Mouse (Mus musculus) Patski (cell line): ENCODE measurements around the gene Sh2d1b1. TPM values are rescaled to one million over a fixed set of nuclear protein-coding genes. Genes with fewer than 3 reads are reported as not detected.

Source experiments
- ATAC-seq: fragments of 100-300 bp; one replicate; pipeline ENCODE4 v1.8.0; 2021
- CTCF ChIA-PET: fragments of 350-600 bp; sonication (Branson Sonifier 250); formaldehyde crosslinking; loops from one replicate; lab custom pipeline; 2022; ENCODE audit warnings: inconsistent platforms; lab: Charles Lee
- POLR2A ChIA-PET: fragments of 350-600 bp; sonication (Branson Sonifier 250); formaldehyde crosslinking; loops from one replicate; lab custom pipeline; 2022; ENCODE audit warnings: antibody characterized with exemption, inconsistent platforms; lab: Charles Lee
- DNase-seq: peaks from one replicate; pipeline ENCODE4 v3.0.0-alpha.2; 2011; ENCODE audit warnings: low read depth, low spot score
- H3K27me3 ChIP-seq: fragments of 371-371 bp; one replicate; pipeline ENCODE4 v1.5.1; 2021
- CTCF ChIP-seq: fragments of 100-300 bp; IDR thresholded peaks from one replicate; pipeline ENCODE4 v1.5.1; 2021
- in situ Hi-C: fragments of 300-500 bp; cut with MboI; formaldehyde crosslinking; loops from 3 replicates; pipeline ENCODE4 v1.11.1; 2018; ENCODE audit warnings: low pct_unique_long_range_greater_than_20kb, mixed read lengths
- polyA plus RNA-seq: library from polyadenylated mRNA; unstranded; gene quantifications from one replicate; pipeline ENCODE4 v1.2.3, GENCODE M21; 2021

Gene Sh2d1b1
- polyA plus RNA-seq, 1 experiment from 2014 or later: 0.09 TPM

GRCm38 (mm10) chr1:170293257-170293656 lies 16.1 kb downstream of the Sh2d1b1 start:
- in situ Hi-C loops: loop anchor here (5.0 kb wide), 1 partner anchor 314 kb away; no protein-coding TSS in a partner anchor
- CTCF ChIA-PET: interaction anchor here (0.9 to 6.6 kb wide), 12 partner anchors 19 to 347 kb away, joined by 3 to 70 read pairs (median 4); no protein-coding TSS in a partner anchor

GRCm38 (mm10) chr1:170294786-170295570 lies 17.9 kb downstream of the Sh2d1b1 start:
- CTCF ChIA-PET: interaction anchor here (1.0 to 6.6 kb wide), 3 partner anchors 285 to 338 kb away, joined by 3 to 70 read pairs (median 4); no protein-coding TSS in a partner anchor
- peaks cover 10% of the 10 kb centered on the region for H3K27me3 ChIP-seq
- in situ Hi-C loops: loop anchor here (5.0 kb wide), 1 partner anchor 312 kb away; no protein-coding TSS in a partner anchor
- TF ChIP-seq CTCF: no peak
- DNase-seq: no peak
- no peak for ATAC-seq
- POLR2A ChIA-PET: no interaction called here

More at GRCm38 (mm10) chr1:170293257-170293656, 16.1 kb downstream of the Sh2d1b1 start:
- peaks cover 27% of the 10 kb centered on the region for H3K27me3 ChIP-seq
- POLR2A ChIA-PET: interaction anchor here (0.9 kb wide), 1 partner anchor 10 kb away, joined by 3 read pairs; no protein-coding TSS in a partner anchor
- no peak for TF ChIP-seq CTCF
- DNase-seq (no peak), ATAC-seq (no peak)

GRCm38 (mm10) chr1:170299496-170299895 lies 22.4 kb downstream of the Sh2d1b1 start:
- H3K27me3 ChIP-seq: no peaks in the 10 kb centered on the region
- in situ Hi-C loops: no loop called here
- no peak for DNase-seq
- no peak for TF ChIP-seq CTCF
- POLR2A ChIA-PET: no interaction called here
- CTCF ChIA-PET: interaction anchor here (1.7 kb wide), 1 partner anchor 314 kb away, joined by 7 read pairs; no protein-coding TSS in a partner anchor
- no peak for ATAC-seq

- in situ Hi-C loops: no loop called here
- DNase-seq (no peak), ATAC-seq (no peak)
- no peaks in the 10 kb centered on the region for H3K27me3 ChIP-seq
- ChIA-PET CTCF (interaction anchor here (1.1 kb wide), 1 partner anchor 311 kb away, joined by 3 read pairs; no protein-coding TSS in a partner anchor), POLR2A (no interaction called here)
- TF ChIP-seq CTCF: no peak
Observed at GRCm38 (mm10) chr1:170301686-170302085, 24.6 kb downstream of the Sh2d1b1 start.

GRCm38 (mm10) chr1:170302456-170302855 lies 25.3 kb downstream of the Sh2d1b1 start:
- in situ Hi-C loops: no loop called here
- no peak for DNase-seq
- CTCF ChIA-PET: interaction anchor here (1.1 kb wide), 1 partner anchor 310 kb away, joined by 3 read pairs; no protein-coding TSS in a partner anchor
- no peaks in the 10 kb centered on the region for H3K27me3 ChIP-seq
- POLR2A ChIA-PET: no interaction called here
- TF ChIP-seq CTCF: no peak
- no peak for ATAC-seq

- H3K27me3 ChIP-seq: no peaks in the 10 kb centered on the region
- ChIA-PET CTCF (no interaction called here), POLR2A (interaction anchor here (1.1 kb wide), 1 partner anchor 10 kb away, joined by 3 read pairs; no protein-coding TSS in a partner anchor)
- DNase-seq (no peak), ATAC-seq (no peak)
- in situ Hi-C loops: no loop called here
- no peak for TF ChIP-seq CTCF
Observed at GRCm38 (mm10) chr1:170303103-170303502, 26.0 kb downstream of the Sh2d1b1 start.

GRCm38 (mm10) chr1:170305002-170305401 lies 27.9 kb downstream of the Sh2d1b1 start:
- POLR2A ChIA-PET: no interaction called here
- H3K27me3 ChIP-seq: no peaks in the 10 kb centered on the region
- CTCF ChIA-PET: no interaction called here
- in situ Hi-C loops: no loop called here
- no peak for TF ChIP-seq CTCF
- ATAC-seq (no peak), DNase-seq (no peak)

GRCm38 (mm10) chr1:170306232-170306631 lies 29.1 kb downstream of the Sh2d1b1 start, which contains the start of gene Gm7694:
Gene Gm7694, minus strand, starts transcription at chr1:170306332.
- CTCF ChIA-PET: no interaction called here
- ATAC-seq (no peak), DNase-seq (no peak)
- POLR2A ChIA-PET: no interaction called here
- TF ChIP-seq CTCF: no peak
- no peaks in the 10 kb centered on the region for H3K27me3 ChIP-seq
- in situ Hi-C loops: no loop called here

- in situ Hi-C loops: no loop called here
- POLR2A ChIA-PET: no interaction called here
- ATAC-seq: no peak
Observed at GRCm38 (mm10) chr1:170308503-170308902, 31.4 kb downstream of the Sh2d1b1 start, which contains the start of gene Spata46. Gene Spata46, plus strand, starts transcription at chr1:170308803.

GRCm38 (mm10) chr1:170311431-170311830 lies 34.3 kb downstream of the Sh2d1b1 start:
- ChIA-PET POLR2A (no interaction called here), CTCF (no interaction called here)
- H3K27me3 ChIP-seq: no peaks in the 10 kb centered on the region
- in situ Hi-C loops: no loop called here
- no peak for TF ChIP-seq CTCF
- DNase-seq: no peak
- ATAC-seq: no peak

More at GRCm38 (mm10) chr1:170308503-170308902, 31.4 kb downstream of the Sh2d1b1 start, which contains the start of gene Spata46:
- CTCF ChIA-PET: no interaction called here
- no peak for TF ChIP-seq CTCF
- H3K27me3 ChIP-seq: no peaks in the 10 kb centered on the region
- no peak for DNase-seq

GRCm38 (mm10) chr1:170322046-170322445 lies 44.9 kb downstream of the Sh2d1b1 start:
- POLR2A ChIA-PET: no interaction called here
- H3K27me3 ChIP-seq: no peaks in the 10 kb centered on the region
- no peak for ATAC-seq
- no peak for DNase-seq
- in situ Hi-C loops: no loop called here
- TF ChIP-seq CTCF: no peak
- CTCF ChIA-PET: no interaction called here
